Mouse (Mus musculus) kidney, embryonic 14.5 days (tissue): ENCODE measurements at regions not wholly inside any gene's neighbourhood (a gene's known extent, or its start where the extent isn't known, plus 50 kb on each side); places are given as distances from the start of the nearest gene placed in this dataset.

ENCODE experiments used
- ATAC-seq: fragments of 200-750 bp; cut with Nextera tagmentation; 2 replicates; pipeline ENCODE4 v1.8.0; 2017; ENCODE audit warnings: moderate number of reproducible peaks, mild to moderate bottlenecking, moderate TSS enrichment, moderate library complexity; ENCODE audit not compliant: low FRiP score, low TSS enrichment
- H3K27ac ChIP-seq: fragments of 300-500 bp; sonication (generic); 2 replicates; pipeline ENCODE4 v1.5.1; 2014; ENCODE audit warnings: low read depth, mild to moderate bottlenecking, low read length, moderate library complexity, mixed read lengths
- H3K27me3 ChIP-seq: fragments of 300-500 bp; sonication (generic); 2 replicates; pipeline ENCODE4 v1.6.1; 2014; ENCODE audit warnings: mild to moderate bottlenecking, low read length; ENCODE audit not compliant: control insufficient read depth, insufficient read depth
- H3K36me3 ChIP-seq: fragments of 300-500 bp; sonication (generic); 2 replicates; pipeline ENCODE4 v1.6.1; 2014; ENCODE audit warnings: low read length, mixed read lengths; ENCODE audit not compliant: control insufficient read depth, insufficient read depth
- H3K4me1 ChIP-seq: fragments of 300-500 bp; sonication (generic); 2 replicates; pipeline ENCODE4 v1.6.1; 2014; ENCODE audit warnings: low read length, mixed read lengths; ENCODE audit not compliant: control insufficient read depth, insufficient read depth
- H3K4me2 ChIP-seq: fragments of 300-500 bp; sonication (generic); replicated peaks from 2 replicates; pipeline ENCODE4 v1.6.1; 2014; ENCODE audit warnings: low read depth, mild to moderate bottlenecking, low read length
- H3K4me3 ChIP-seq: fragments of 300-500 bp; sonication (generic); 2 replicates; pipeline ENCODE4 v1.5.1; 2014; ENCODE audit warnings: mild to moderate bottlenecking, low read length
- H3K9ac ChIP-seq: fragments of 300-500 bp; sonication (generic); 2 replicates; pipeline ENCODE4 v1.6.1; 2014; ENCODE audit warnings: low read depth, mild to moderate bottlenecking, low read length, moderate library complexity
- H3K9me3 ChIP-seq: fragments of 300-500 bp; sonication (generic); 2 replicates; pipeline ENCODE4 v1.6.1; 2016; ENCODE audit warnings: low read length; ENCODE audit not compliant: control insufficient read depth
- WGBS: fragments of 180-500 bp; shearing (Covaris S2); extraction: QIAGEN DNeasy Blood & Tissue Kit; methylation state at CpG from one replicate; pipeline ENCODE4 v1.1.7; 2014; 5-methylcytosine and 5-hydroxymethylcytosine counted together

GRCm38 (mm10) chr4:64527724-64528332 is 481.0 kb upstream of the Tnc start:
- WGBS = 85% methylated on average over 4 of the region's 4 CpGs
- H3K27me3 ChIP-seq = no peaks in the 10 kb centered on the region
- no peak for ATAC-seq
- H3K9ac ChIP-seq = no peak overlapping the region
- no peaks in the 10 kb centered on the region for H3K36me3 ChIP-seq
- H3K27ac ChIP-seq = no peak overlapping the region
- H3K4me2 ChIP-seq = no peak overlapping the region
- no peaks in the 10 kb centered on the region for H3K9me3 ChIP-seq
- no peaks in the 10 kb centered on the region for H3K4me1 ChIP-seq
- no peak overlapping the region for H3K4me3 ChIP-seq

- no peaks in the 10 kb centered on the region for H3K27me3 ChIP-seq
- H3K9me3 ChIP-seq = no peaks in the 10 kb centered on the region
- WGBS = 57% methylated on average over 4 of the region's 4 CpGs
- H3K4me1 ChIP-seq = no peaks in the 10 kb centered on the region
- H3K36me3 ChIP-seq = no peaks in the 10 kb centered on the region
- ATAC-seq = no peak
- no peak overlapping the region for H3K4me3 ChIP-seq
- no peak overlapping the region for H3K9ac ChIP-seq
- no peak overlapping the region for H3K27ac ChIP-seq
- no peak overlapping the region for H3K4me2 ChIP-seq
Measured at GRCm38 (mm10) chr4:64530585-64530984, 483.8 kb upstream of the Tnc start.

- no peaks in the 10 kb centered on the region for H3K27me3 ChIP-seq
- no peak overlapping the region for H3K4me3 ChIP-seq
- no peaks in the 10 kb centered on the region for H3K9me3 ChIP-seq
- 0 out of 2 replicates have a peak, but pooled peaks cover 5% of the 10 kb centered on the region for H3K4me1 ChIP-seq
- WGBS = 43% methylated on average over 3 of the region's 3 CpGs
- H3K36me3 ChIP-seq = no peaks in the 10 kb centered on the region
- no peak overlapping the region for H3K9ac ChIP-seq
- H3K27ac ChIP-seq = no peak overlapping the region
- no peak for ATAC-seq
- no peak overlapping the region for H3K4me2 ChIP-seq
Measured at GRCm38 (mm10) chr4:64533019-64533418, 486.2 kb upstream of the Tnc start.

- Histone ChIP-seq H3K9ac (no peak overlapping the region), H3K4me2 (no peak overlapping the region), H3K4me1 (0 out of 2 replicates have a peak, but pooled peaks cover 5% of the 10 kb centered on the region), H3K27me3 (no peaks in the 10 kb centered on the region), H3K9me3 (no peaks in the 10 kb centered on the region), H3K4me3 (no peak overlapping the region), H3K27ac (no peak overlapping the region; the same call in 1 of the 2 replicates), H3K36me3 (no peaks in the 10 kb centered on the region)
- whole genome bisulfite sequencing = 55% methylated on average over 6 of the region's 6 CpGs
- no peak for ATAC-seq
Measured at GRCm38 (mm10) chr4:64535554-64536253, 488.9 kb upstream of the Tnc start.

- Histone ChIP-seq H3K27me3 (no peaks in the 10 kb centered on the region), H3K27ac (no peak overlapping the region), H3K4me3 (no peak overlapping the region), H3K9ac (no peak overlapping the region), H3K9me3 (no peaks in the 10 kb centered on the region), H3K4me1 (0 out of 2 replicates have a peak, but pooled peaks cover 5% of the 10 kb centered on the region), H3K4me2 (no peak overlapping the region), H3K36me3 (no peaks in the 10 kb centered on the region)
- peak; percentile 78 for ATAC-seq
- 32% methylated on average over 4 of the region's 4 CpGs for WGBS
Measured at GRCm38 (mm10) chr4:64538009-64538408, 491.2 kb upstream of the Tnc start.

GRCm38 (mm10) chr4:64544576-64545185 is 497.9 kb upstream of the Tnc start:
- no peak for ATAC-seq
- no peak overlapping the region for H3K9ac ChIP-seq
- WGBS = 80% methylated on average over 4 of the region's 4 CpGs
- no peaks in the 10 kb centered on the region for H3K27me3 ChIP-seq
- no peak overlapping the region for H3K4me3 ChIP-seq
- H3K4me1 ChIP-seq = no peaks in the 10 kb centered on the region
- no peak overlapping the region for H3K27ac ChIP-seq
- H3K4me2 ChIP-seq = no peak overlapping the region
- no peaks in the 10 kb centered on the region for H3K36me3 ChIP-seq
- H3K9me3 ChIP-seq = no peaks in the 10 kb centered on the region

- 77% methylated on average over 4 of the region's 4 CpGs for WGBS
- ATAC-seq = no peak
- no peaks in the 10 kb centered on the region for H3K4me1 ChIP-seq
- no peaks in the 10 kb centered on the region for H3K9me3 ChIP-seq
- H3K4me2 ChIP-seq = no peak overlapping the region
- H3K27me3 ChIP-seq = no peaks in the 10 kb centered on the region
- H3K4me3 ChIP-seq = no peak overlapping the region
- H3K36me3 ChIP-seq = no peaks in the 10 kb centered on the region
- H3K9ac ChIP-seq = no peak overlapping the region
- H3K27ac ChIP-seq = no peak overlapping the region
Measured at GRCm38 (mm10) chr4:64546386-64546785, 499.6 kb upstream of the Tnc start.

- H3K9me3 ChIP-seq = no peaks in the 10 kb centered on the region
- no peaks in the 10 kb centered on the region for H3K27me3 ChIP-seq
- no peak overlapping the region for H3K9ac ChIP-seq
- no peaks in the 10 kb centered on the region for H3K36me3 ChIP-seq
- H3K4me3 ChIP-seq = no peak overlapping the region
- ATAC-seq = no peak
- H3K4me2 ChIP-seq = no peak overlapping the region
- 90% methylated on average over 1 of the region's 1 CpGs for WGBS
- H3K27ac ChIP-seq = no peak overlapping the region
- H3K4me1 ChIP-seq = no peaks in the 10 kb centered on the region
Measured at GRCm38 (mm10) chr4:64562511-64562910, 515.7 kb upstream of the Tnc start.

- Histone ChIP-seq H3K4me2 (no peak overlapping the region), H3K9ac (no peak overlapping the region), H3K36me3 (no peaks in the 10 kb centered on the region), H3K4me3 (no peak overlapping the region), H3K9me3 (no peaks in the 10 kb centered on the region), H3K27ac (no peak overlapping the region), H3K27me3 (no peaks in the 10 kb centered on the region), H3K4me1 (no peaks in the 10 kb centered on the region)
- ATAC-seq = no peak
- WGBS = 79% methylated on average over 3 of the region's 3 CpGs
Measured at GRCm38 (mm10) chr4:64563996-64564395, 517.2 kb upstream of the Tnc start.
